Mouse (Mus musculus) intestine, postnatal 0 days (tissue): Measurements from ENCODE around the gene Vrk3. TPM values are rescaled to one million over a fixed set of nuclear protein-coding genes. Genes with fewer than 3 reads are reported as not detected.
A peak's percentile ranks its signal among the peaks of the same experiment; 100 is the strongest.

Source experiments
- ATAC-seq: fragments of 200-750 bp; cut with Nextera tagmentation; 2 replicates; pipeline ENCODE4 v1.8.0; 2017; ENCODE audit warnings: mild to moderate bottlenecking, moderate TSS enrichment, moderate library complexity
- H3K27ac ChIP-seq: fragments of 300-500 bp; sonication (generic); 2 replicates; pipeline ENCODE4 v1.5.1; 2014; ENCODE audit warnings: mild to moderate bottlenecking, low read depth, low read length, moderate library complexity
- H3K27me3 ChIP-seq: fragments of 300-500 bp; sonication (generic); replicated peaks from 2 replicates; pipeline ENCODE4 v1.6.1; 2014; ENCODE audit warnings: low read length, mixed read lengths; ENCODE audit not compliant: control insufficient read depth, insufficient read depth
- H3K36me3 ChIP-seq: fragments of 300-500 bp; sonication (generic); 2 replicates; pipeline ENCODE4 v1.6.1; 2014; ENCODE audit warnings: mild to moderate bottlenecking, moderate library complexity; ENCODE audit not compliant: control insufficient read depth, insufficient read depth
- H3K4me1 ChIP-seq: fragments of 300-500 bp; sonication (generic); replicated peaks from 2 replicates; pipeline ENCODE4 v1.6.1; 2014; ENCODE audit warnings: antibody characterized with exemption, low read length, mixed read lengths; ENCODE audit not compliant: control insufficient read depth, insufficient read depth
- H3K4me2 ChIP-seq: fragments of 300-500 bp; sonication (generic); replicated peaks from 2 replicates; pipeline ENCODE4 v1.6.1; 2014; ENCODE audit warnings: low read depth, mild to moderate bottlenecking, moderate library complexity
- H3K4me3 ChIP-seq: fragments of 300-500 bp; sonication (generic); 2 replicates; pipeline ENCODE4 v1.5.1; 2014; ENCODE audit warnings: low read depth, low read length
- H3K9ac ChIP-seq: fragments of 300-500 bp; sonication (generic); 2 replicates; pipeline ENCODE4 v1.6.1; 2014; ENCODE audit warnings: mild to moderate bottlenecking, low read depth, low read length
- H3K9me3 ChIP-seq: fragments of 300-500 bp; sonication (generic); 2 replicates; pipeline ENCODE4 v1.6.1; 2016; ENCODE audit warnings: mixed run types; ENCODE audit not compliant: control insufficient read depth
- CTCF ChIP-seq: sonication (generic); IDR thresholded peaks from 2 replicates; pipeline ENCODE4 v1.5.1; 2016; ENCODE audit warnings: low read depth, mild to moderate bottlenecking, control low read depth, antibody characterized with exemption, moderate library complexity
- WGBS: fragments of 180-500 bp; shearing (Covaris S2); extraction: QIAGEN DNeasy Blood & Tissue Kit; methylation state at CpG from one replicate; pipeline ENCODE4 v1.1.7; 2014; 5-methylcytosine and 5-hydroxymethylcytosine counted together
- polyA plus RNA-seq: library from polyadenylated mRNA; unstranded; fragments of >200 nt; fragmentation: Nextera tagmentation; extraction: Ambion mirVana; gene quantifications from 2 replicates; pipeline ENCODE4 v1.2.1, GENCODE M21; 2015

Vrk3 gene
- polyA plus RNA-seq, 1 experiment from 2014 or later, result 35.1 TPM

DNA sequence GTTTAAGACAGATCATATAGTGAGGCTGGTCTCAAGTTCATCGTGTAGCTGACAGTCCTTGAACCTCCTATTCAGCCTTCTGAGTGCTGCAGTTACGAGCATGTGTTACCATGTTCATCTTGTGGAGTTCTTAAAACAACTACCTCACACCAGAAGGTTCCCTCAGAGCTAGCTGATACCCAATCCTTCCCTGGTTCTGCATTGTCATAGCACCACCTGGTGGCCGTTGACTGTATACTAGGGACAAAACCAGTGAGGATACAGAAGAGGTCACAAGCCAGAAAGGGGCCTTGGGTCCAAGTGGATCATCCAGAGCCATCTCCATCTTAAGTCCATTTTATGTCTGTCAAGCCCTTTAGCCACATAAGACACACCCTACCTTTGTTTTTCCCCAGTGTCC, 76.7 kb downstream of the Vrk3 start:
- peak; percentile 39; the same call in 1 of the 2 replicates for ATAC-seq
- no peak overlapping the region for H3K27ac ChIP-seq
- no peak overlapping the region for H3K4me2 ChIP-seq
- H3K9me3 ChIP-seq, result no peaks in the 10 kb centered on the region
- TF ChIP-seq CTCF, result peak; percentile 96
- H3K27me3 ChIP-seq, result no peaks in the 10 kb centered on the region
- no peak overlapping the region for H3K4me3 ChIP-seq
- WGBS, result 16% methylated on average over 3 of the region's 3 CpGs
- no peak overlapping the region for H3K9ac ChIP-seq
- peaks cover 7% of the 10 kb centered on the region; the same call in 1 of the 2 replicates for H3K4me1 ChIP-seq
- peaks cover 17% of the 10 kb centered on the region for H3K36me3 ChIP-seq

DNA sequence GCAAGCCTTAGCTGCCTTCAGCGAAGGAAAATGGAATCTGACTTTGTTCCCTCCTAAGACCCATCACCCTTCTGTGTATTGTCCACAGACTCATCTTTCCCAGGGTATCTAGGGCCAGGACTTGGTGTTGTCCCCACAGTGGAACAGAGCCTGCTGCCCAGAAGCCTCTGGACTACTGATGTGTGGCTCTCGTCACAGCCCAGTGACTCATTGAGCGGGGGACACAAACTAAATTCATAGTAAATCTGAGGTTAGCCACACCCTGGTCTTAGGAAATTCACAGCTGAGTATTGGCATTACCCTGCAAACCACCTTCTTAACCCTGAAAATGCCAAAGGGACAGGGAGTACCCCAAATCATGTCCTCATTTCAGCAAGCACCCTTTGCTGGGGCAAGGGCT, 78.6 kb downstream of the Vrk3 start:
- peaks cover 35% of the 10 kb centered on the region for H3K36me3 ChIP-seq
- no peaks in the 10 kb centered on the region for H3K4me1 ChIP-seq
- 67% methylated on average over 3 of the region's 3 CpGs for WGBS
- no peak overlapping the region for H3K4me2 ChIP-seq
- no peak overlapping the region for H3K27ac ChIP-seq
- H3K9me3 ChIP-seq, result no peaks in the 10 kb centered on the region
- H3K4me3 ChIP-seq, result no peak overlapping the region
- no peak for TF ChIP-seq CTCF
- no peak for ATAC-seq
- no peak overlapping the region for H3K9ac ChIP-seq
- H3K27me3 ChIP-seq, result no peaks in the 10 kb centered on the region

Other genes starting within 250 kb of the Vrk3 start
- 0.13 and 0.18 TPM in 2 replicates for gene Mybpc2, start 223.8 kb upstream of the Vrk3 start, polyA plus RNA-seq
- gene Spib, start 216.3 kb upstream of the Vrk3 start, polyA plus RNA-seq, result 0.17 and 0.33 TPM in 2 replicates
- 16.8 and 18.3 TPM in 2 replicates for gene Pold1, start 199.6 kb upstream of the Vrk3 start, polyA plus RNA-seq
- 71.3 and 73.9 TPM in 2 replicates for gene Nr1h2, start 194.5 kb upstream of the Vrk3 start, polyA plus RNA-seq
- 0.99 and 1.1 TPM in 2 replicates for gene Napsa, start 176.0 kb upstream of the Vrk3 start, polyA plus RNA-seq
- gene Kcnc3, start 157.7 kb upstream of the Vrk3 start, polyA plus RNA-seq, result 0.20 TPM in 2 replicates
- 114 and 141 TPM in 2 replicates for gene Myh14, start 77.6 kb upstream of the Vrk3 start, polyA plus RNA-seq
- gene Izumo2, start 39.7 kb upstream of the Vrk3 start, polyA plus RNA-seq, result not detected in 2 replicates
- 0.24 and 0.26 TPM in 2 replicates for gene Zfp473, start 2.6 kb downstream of the Vrk3 start, polyA plus RNA-seq
- gene Nup62, start 67.7 kb downstream of the Vrk3 start, polyA plus RNA-seq, result 28.0 and 28.1 TPM in 2 replicates
- gene Il4i1, start 68.0 kb downstream of the Vrk3 start, polyA plus RNA-seq, result 0.82 and 0.89 TPM in 2 replicates
- 6.5 and 6.6 TPM in 2 replicates for gene Atf5, start 68.2 kb downstream of the Vrk3 start, polyA plus RNA-seq
- 71.6 and 76.5 TPM in 2 replicates for gene Akt1s1, start 100.6 kb downstream of the Vrk3 start, polyA plus RNA-seq
- gene Tbc1d17, start 100.7 kb downstream of the Vrk3 start, polyA plus RNA-seq, result 47.4 and 48.5 TPM in 2 replicates
- gene Pnkp, start 108.7 kb downstream of the Vrk3 start, polyA plus RNA-seq, result 27.7 and 32.0 TPM in 2 replicates
- 112 and 114 TPM in 2 replicates for gene Ptov1, start 121.4 kb downstream of the Vrk3 start, polyA plus RNA-seq
- gene Med25, start 144.3 kb downstream of the Vrk3 start, polyA plus RNA-seq, result 60.0 and 62.9 TPM in 2 replicates
- 11.1 and 12.1 TPM in 2 replicates for gene Fuz, start 147.7 kb downstream of the Vrk3 start, polyA plus RNA-seq
- gene Ap2a1, start 181.1 kb downstream of the Vrk3 start, polyA plus RNA-seq, result 42.8 and 44.1 TPM in 2 replicates
- 0.13 TPM in 1 of 2 replicates, not detected in the other for gene Tsks, start 194.8 kb downstream of the Vrk3 start, polyA plus RNA-seq
- gene Cpt1c, start 226.4 kb downstream of the Vrk3 start, polyA plus RNA-seq, result 3.5 and 4.5 TPM in 2 replicates
- 124 and 130 TPM in 2 replicates for gene Prmt1, start 238.2 kb downstream of the Vrk3 start, polyA plus RNA-seq
- gene Irf3, start 249.2 kb downstream of the Vrk3 start, polyA plus RNA-seq, result 53.2 and 56.4 TPM in 2 replicates